Mouse (Mus musculus) adipocyte (in vitro differentiated cells): ENCODE data around the gene Fscn3.

Experiments used
- DNase-seq: peaks from one replicate; pipeline ENCODE4 v3.0.0-alpha.2; 2016; ENCODE audit warnings: low spot score

Fscn3 gene

DNA sequence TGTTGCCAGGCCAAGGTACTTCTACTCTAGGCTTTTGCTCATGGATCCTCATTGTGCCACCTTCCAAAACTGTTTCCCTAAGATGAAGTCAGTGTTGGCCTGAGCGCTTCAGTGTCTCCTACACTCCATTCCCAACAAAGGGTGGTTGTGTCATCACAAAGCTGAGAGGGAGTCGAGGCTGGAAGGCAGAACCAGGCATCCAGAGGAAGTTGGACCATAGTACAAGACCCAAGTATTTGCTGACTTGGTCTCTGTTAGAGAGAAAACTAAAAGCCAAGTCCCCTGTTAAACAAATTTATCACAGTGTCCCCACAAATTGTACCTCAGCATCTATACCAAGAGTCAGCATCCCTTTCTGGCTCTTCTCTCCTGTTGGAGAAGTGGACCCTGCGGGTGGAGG lies 701 bp downstream of the Fscn3 start, which contains the start of gene Gcc1:
Gene Gcc1 (minus strand): TSS at position 101 of the 400 bp plus-strand sequence.
- no peak for DNase-seq

- no peak for DNase-seq
Measured at GRCm38 (mm10) chr6:28429870-28430269, 2.3 kb downstream of the Fscn3 start.

DNA sequence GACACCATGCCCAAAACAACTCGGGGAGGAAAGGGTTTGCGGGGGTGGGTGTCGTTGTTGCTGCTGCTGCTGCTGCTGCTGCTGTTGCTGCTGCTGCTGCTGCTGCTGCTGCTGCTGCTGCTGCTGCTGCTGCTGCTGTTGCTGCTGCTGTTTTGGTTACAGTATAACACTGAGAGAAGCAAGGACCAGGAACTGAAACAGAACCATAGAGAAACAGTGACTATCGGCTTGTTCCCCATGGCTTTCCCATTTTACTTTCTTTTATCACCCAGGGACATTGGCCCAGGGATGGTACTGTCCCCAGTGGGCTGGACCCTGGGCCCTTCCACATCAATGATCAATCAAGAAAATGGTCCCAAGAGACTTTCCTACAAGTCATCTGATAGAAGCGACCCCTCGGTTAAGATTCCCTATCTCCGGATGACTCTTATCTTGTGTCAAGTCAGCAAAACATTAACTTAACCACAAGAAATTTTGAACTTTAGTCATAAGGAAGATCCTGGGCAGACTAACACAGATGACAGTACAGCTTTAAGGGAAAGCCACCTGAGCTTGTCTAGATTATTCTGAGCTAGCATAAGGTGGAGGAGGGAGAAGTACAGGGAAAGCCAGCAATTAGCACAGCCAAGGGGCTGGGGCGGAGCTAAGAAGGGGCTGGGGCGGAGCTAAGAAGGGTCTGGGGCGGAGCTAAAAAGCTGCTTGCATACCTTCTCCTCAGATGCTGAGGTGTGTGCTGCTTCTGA lies 3.4 kb downstream of the Fscn3 start:
- no peak for DNase-seq

DNA sequence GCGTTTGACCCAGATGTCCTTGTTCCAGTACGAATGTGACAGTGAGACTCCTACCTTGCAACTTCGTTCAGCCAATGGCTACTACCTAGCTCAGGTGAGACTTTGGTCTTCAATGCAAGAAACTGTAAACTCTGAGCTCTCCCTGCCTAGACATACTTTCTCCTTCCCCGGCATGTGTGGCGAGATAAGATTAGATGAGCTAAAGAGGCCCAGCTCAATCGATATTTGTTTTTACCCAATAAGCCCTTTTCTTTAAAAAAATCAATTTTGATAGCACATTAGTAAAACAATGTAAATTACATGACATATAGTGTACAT lies 3.9 kb downstream of the Fscn3 start:
- DNase-seq: no peak

GRCm38 (mm10) chr6:28447937-28448336 lies 20.3 kb downstream of the Fscn3 start:
- no peak for DNase-seq

- DNase-seq: no peak
Measured at GRCm38 (mm10) chr6:28449253-28449652, 21.7 kb downstream of the Fscn3 start, which contains the start of gene Pax4. Gene Pax4, minus strand, starts transcription at chr6:28449353.

DNA sequence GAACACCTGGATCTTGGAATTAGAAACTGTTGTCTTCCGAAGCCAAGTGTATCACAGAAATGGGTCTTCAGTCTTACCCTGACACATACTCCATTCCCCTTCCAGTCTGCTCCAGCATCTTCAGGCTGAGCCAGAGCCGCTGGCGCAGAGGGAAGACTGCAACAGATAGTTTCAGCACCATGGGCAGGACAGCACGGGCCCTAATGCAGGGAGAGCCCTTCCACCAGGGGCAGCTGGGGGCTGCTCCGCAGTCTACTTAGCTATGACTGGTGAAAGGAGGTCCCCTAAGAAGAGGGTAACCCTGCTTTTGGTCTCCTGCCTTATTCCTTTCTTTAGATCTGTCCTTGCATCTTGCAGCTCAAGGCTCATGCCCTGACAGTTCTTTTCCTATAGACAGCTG lies 22.9 kb downstream of the Fscn3 start:
- no peak for DNase-seq

- DNase-seq: no peak
Measured at GRCm38 (mm10) chr6:28450977-28451376, 23.4 kb downstream of the Fscn3 start.

DNA sequence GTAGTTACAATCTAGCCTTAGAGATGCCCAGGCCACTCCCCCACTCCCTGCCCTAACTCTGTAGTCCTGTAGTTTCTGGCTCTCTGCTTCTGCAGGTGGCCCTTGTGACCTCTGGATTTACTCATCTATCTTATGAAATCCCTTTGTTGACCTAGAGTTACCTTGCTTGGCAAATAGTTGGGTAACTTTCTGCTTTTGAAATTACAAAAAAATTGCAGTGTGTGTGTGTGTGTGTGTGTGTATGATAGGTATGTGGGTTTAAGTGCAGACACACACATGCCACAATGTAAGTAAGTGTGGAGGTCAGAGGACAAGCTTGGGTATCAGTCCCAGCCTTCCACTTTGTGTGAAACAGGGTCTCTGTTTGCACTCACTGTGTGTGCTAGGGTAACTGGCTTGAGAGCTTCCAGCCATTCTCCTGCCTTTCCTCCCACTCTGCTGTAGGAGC lies 31.7 kb downstream of the Fscn3 start:
- no peak for DNase-seq

DNA sequence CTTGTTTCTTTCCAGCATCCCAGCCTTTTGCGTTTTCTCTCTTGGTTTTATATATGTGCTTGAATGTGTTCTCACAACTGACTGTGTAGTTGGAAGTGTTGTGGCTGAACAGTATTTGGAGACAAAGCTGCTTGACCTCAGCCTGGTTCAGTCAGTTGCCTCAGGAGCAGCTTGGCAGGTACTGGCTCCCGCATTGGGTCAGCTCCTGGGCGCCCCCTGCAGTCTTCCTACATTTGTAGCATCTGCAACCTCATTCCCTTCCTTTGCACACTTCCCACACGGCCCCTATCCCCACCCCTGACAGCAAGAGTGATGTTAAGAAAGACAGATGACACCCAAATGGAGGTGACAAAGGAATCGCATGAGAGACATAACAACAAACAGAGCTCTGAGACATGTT lies 32.9 kb downstream of the Fscn3 start:
- peak; percentile 57 for DNase-seq

DNA sequence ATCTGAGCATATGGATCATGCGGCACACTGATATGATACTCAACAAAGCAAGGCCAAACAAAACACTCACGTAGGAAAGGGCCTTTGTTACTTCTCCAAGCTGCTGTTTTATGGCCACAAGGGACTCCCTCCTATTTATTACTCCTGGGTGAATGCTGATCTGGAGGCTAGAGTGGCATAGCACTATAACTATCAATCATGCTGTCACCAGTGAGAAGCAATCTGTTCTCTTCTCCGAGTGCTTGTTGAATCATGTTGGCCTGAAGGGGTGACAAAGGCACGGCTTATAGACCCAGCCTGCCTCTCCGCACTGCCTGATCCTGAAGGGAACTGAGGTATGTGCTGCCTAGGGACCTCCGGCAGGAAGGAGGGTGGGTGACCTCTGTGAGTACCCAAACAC lies 37.0 kb downstream of the Fscn3 start:
- no peak for DNase-seq

GRCm38 (mm10) chr6:28470017-28470602 lies 42.5 kb downstream of the Fscn3 start:
- no peak for DNase-seq

GRCm38 (mm10) chr6:28470621-28471020 lies 43.0 kb downstream of the Fscn3 start:
- no peak for DNase-seq

GRCm38 (mm10) chr6:28471284-28472035 lies 43.9 kb downstream of the Fscn3 start:
- DNase-seq: no peak

DNA sequence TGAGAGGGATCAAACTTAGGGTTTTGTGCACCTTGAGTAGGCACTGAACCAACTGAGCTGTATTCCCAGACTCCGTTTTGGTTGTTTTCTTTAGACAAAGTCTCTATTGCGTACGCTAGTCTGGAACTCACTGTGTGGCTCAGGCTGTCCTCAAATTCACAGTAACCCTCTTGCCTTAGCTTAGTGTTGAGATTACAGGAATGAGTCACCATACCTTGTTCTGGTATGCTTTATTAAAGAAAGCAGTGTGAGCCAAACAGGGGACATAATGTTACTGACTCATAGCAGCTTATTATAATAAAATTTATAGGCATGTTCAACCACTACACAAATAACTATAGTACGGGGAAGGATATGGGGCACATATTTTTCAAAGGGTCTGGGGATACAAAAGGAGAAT lies 46.6 kb downstream of the Fscn3 start:
- DNase-seq: no peak

GRCm38 (mm10) chr6:28474839-28475238 lies 47.2 kb downstream of the Fscn3 start, which contains the start of gene Snd1:
Gene Snd1, plus strand, starts transcription at chr6:28475139.
- DNase-seq: no peak

- peak; percentile 100 for DNase-seq
Measured at GRCm38 (mm10) chr6:28479865-28480751, 52.5 kb downstream of the Fscn3 start.

GRCm38 (mm10) chr6:28480752-28481492 lies 53.3 kb downstream of the Fscn3 start:
- peak; percentile 34 for DNase-seq

- DNase-seq: no peak
Measured at GRCm38 (mm10) chr6:28482711-28483315, 55.2 kb downstream of the Fscn3 start.

DNA sequence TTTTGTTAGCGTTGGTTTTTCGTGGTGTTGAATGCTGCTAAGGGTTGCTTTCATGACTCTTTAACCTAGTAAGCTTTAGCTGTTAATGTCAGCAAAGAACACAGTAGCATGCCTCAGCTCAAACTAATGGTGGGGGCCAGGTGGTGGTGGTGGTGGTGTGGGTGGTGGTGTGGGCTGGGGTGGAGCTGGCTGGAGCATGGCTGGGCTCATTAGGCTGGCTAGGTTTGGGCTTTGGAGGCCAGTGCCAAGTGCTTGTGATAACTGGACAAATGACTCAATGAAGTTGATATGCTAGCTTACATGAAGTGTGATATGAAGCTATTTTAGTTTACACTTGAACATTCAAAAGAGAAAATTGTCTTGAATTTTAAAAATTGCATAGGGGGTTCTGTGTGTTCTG lies 58.4 kb downstream of the Fscn3 start:
- DNase-seq: no peak

- no peak for DNase-seq
Measured at GRCm38 (mm10) chr6:28486471-28486870, 58.9 kb downstream of the Fscn3 start.
